Mouse (Mus musculus): ENCODE results near the gene Dner. TPM values are rescaled to one million over a fixed set of nuclear protein-coding genes. Genes with fewer than 3 reads are reported as not detected.
A peak's percentile ranks its signal among the peaks of the same experiment; 100 is the strongest.

Gene Dner
- polyA plus RNA-seq, 1 experiment from 2014 or later, result 301 TPM

GRCm38 (mm10) chr1:84488546-84488945 is 207.5 kb downstream of the Dner start:
- no peaks in the 10 kb centered on the region for H3K9me3 ChIP-seq (ENCODE audit: control insufficient read depth, low read length)
- no peak overlapping the region for H3K4me2 ChIP-seq (replicated peaks)
- no peak overlapping the region for H3K27ac ChIP-seq
- 100% methylated on average over 1 of the region's 1 CpGs for WGBS
- H3K4me1 ChIP-seq (replicated peaks; ENCODE audit: control insufficient read depth, insufficient read depth, low read length), result 0 out of 2 replicates have a peak, but pooled peaks cover 2% of the 10 kb centered on the region
- H3K27me3 ChIP-seq (ENCODE audit: control insufficient read depth, insufficient read depth, low read length), result no peaks in the 10 kb centered on the region
- H3K9ac ChIP-seq, result no peak overlapping the region
- ATAC-seq (ENCODE audit: low FRiP score) (peak; percentile 31; the same call in 1 of the 2 replicates), DNase-seq (ENCODE audit: low spot score) (no peak)
- H3K4me3 ChIP-seq (replicated peaks; ENCODE audit: low read length), result no peak overlapping the region
- H3K36me3 ChIP-seq (replicated peaks; ENCODE audit: control insufficient read depth, insufficient read depth), result no peaks in the 10 kb centered on the region; the same call in 1 of the 2 replicates

GRCm38 (mm10) chr1:84485066-84485465 is 211.0 kb downstream of the Dner start:
- Histone ChIP-seq H3K27ac (no peak overlapping the region), H3K9me3 (ENCODE audit: control insufficient read depth, low read length) (no peaks in the 10 kb centered on the region), H3K9ac (no peak overlapping the region), H3K27me3 (ENCODE audit: control insufficient read depth, insufficient read depth, low read length) (no peaks in the 10 kb centered on the region), H3K4me1 (replicated peaks; ENCODE audit: control insufficient read depth, insufficient read depth, low read length) (0 out of 2 replicates have a peak, but pooled peaks cover 5% of the 10 kb centered on the region), H3K4me2 (replicated peaks) (no peak overlapping the region), H3K36me3 (replicated peaks; ENCODE audit: control insufficient read depth, insufficient read depth) (no peaks in the 10 kb centered on the region), H3K4me3 (replicated peaks; ENCODE audit: low read length) (no peak overlapping the region)
- DNase-seq (ENCODE audit: low spot score), result no peak
- ATAC-seq (ENCODE audit: low FRiP score), result no peak; the same call in 1 of the 2 replicates

- H3K27ac ChIP-seq, result no peak overlapping the region
- 0 out of 2 replicates have a peak, but pooled peaks cover 9% of the 10 kb centered on the region for H3K4me1 ChIP-seq (replicated peaks; ENCODE audit: control insufficient read depth, insufficient read depth, low read length)
- no peaks in the 10 kb centered on the region for H3K36me3 ChIP-seq (replicated peaks; ENCODE audit: control insufficient read depth, insufficient read depth)
- no peaks in the 10 kb centered on the region for H3K27me3 ChIP-seq (ENCODE audit: control insufficient read depth, insufficient read depth, low read length)
- no peaks in the 10 kb centered on the region for H3K9me3 ChIP-seq (ENCODE audit: control insufficient read depth, low read length)
- H3K4me2 ChIP-seq (replicated peaks), result no peak overlapping the region
- no peak overlapping the region for H3K9ac ChIP-seq
- no peak overlapping the region for H3K4me3 ChIP-seq (replicated peaks; ENCODE audit: low read length)
- ATAC-seq (ENCODE audit: low FRiP score) (no peak), DNase-seq (ENCODE audit: low spot score) (no peak)
- WGBS, result 90% methylated on average over 3 of the region's 3 CpGs
Observed at GRCm38 (mm10) chr1:84484577-84484976, 211.4 kb downstream of the Dner start.

- DNase-seq (ENCODE audit: low spot score) (no peak), ATAC-seq (ENCODE audit: low FRiP score) (no peak)
- H3K4me1 ChIP-seq (replicated peaks; ENCODE audit: control insufficient read depth, insufficient read depth, low read length), result 0 out of 2 replicates have a peak, but pooled peaks cover 7% of the 10 kb centered on the region
- 75% methylated on average over 8 of the region's 8 CpGs for WGBS
- H3K9me3 ChIP-seq (ENCODE audit: control insufficient read depth, low read length), result no peaks in the 10 kb centered on the region
- no peaks in the 10 kb centered on the region for H3K27me3 ChIP-seq (ENCODE audit: control insufficient read depth, insufficient read depth, low read length)
- H3K36me3 ChIP-seq (replicated peaks; ENCODE audit: control insufficient read depth, insufficient read depth), result no peaks in the 10 kb centered on the region
- no peak overlapping the region for H3K9ac ChIP-seq
- H3K4me3 ChIP-seq (replicated peaks; ENCODE audit: low read length), result no peak overlapping the region
- H3K4me2 ChIP-seq (replicated peaks), result no peak overlapping the region
- H3K27ac ChIP-seq, result peak overlapping the region; percentile 47; the same call in 1 of the 2 replicates
Observed at GRCm38 (mm10) chr1:84479976-84480375, 216.0 kb downstream of the Dner start.

- ATAC-seq (ENCODE audit: low FRiP score), result no peak
- Histone ChIP-seq H3K36me3 (replicated peaks; ENCODE audit: control insufficient read depth, insufficient read depth) (peaks cover 10% of the 10 kb centered on the region; the same call in 1 of the 2 replicates), H3K27me3 (ENCODE audit: control insufficient read depth, insufficient read depth, low read length) (no peaks in the 10 kb centered on the region), H3K27ac (no peak overlapping the region), H3K9me3 (ENCODE audit: control insufficient read depth, low read length) (no peaks in the 10 kb centered on the region), H3K4me3 (replicated peaks; ENCODE audit: low read length) (no peak overlapping the region), H3K9ac (no peak overlapping the region), H3K4me1 (replicated peaks; ENCODE audit: control insufficient read depth, insufficient read depth, low read length) (no peaks in the 10 kb centered on the region), H3K4me2 (replicated peaks) (no peak overlapping the region)
- 74% methylated on average over 3 of the region's 3 CpGs for WGBS
- no peak for DNase-seq (ENCODE audit: low spot score)
Observed at GRCm38 (mm10) chr1:84474274-84474673, 221.7 kb downstream of the Dner start.

- 82% methylated on average over 2 of the region's 2 CpGs for WGBS
- Histone ChIP-seq H3K36me3 (replicated peaks; ENCODE audit: control insufficient read depth, insufficient read depth) (peaks cover 10% of the 10 kb centered on the region; the same call in 1 of the 2 replicates), H3K9ac (no peak overlapping the region), H3K4me2 (replicated peaks) (no peak overlapping the region), H3K9me3 (ENCODE audit: control insufficient read depth, low read length) (no peaks in the 10 kb centered on the region), H3K27me3 (ENCODE audit: control insufficient read depth, insufficient read depth, low read length) (no peaks in the 10 kb centered on the region), H3K4me1 (replicated peaks; ENCODE audit: control insufficient read depth, insufficient read depth, low read length) (0 out of 2 replicates have a peak, but pooled peaks cover 2% of the 10 kb centered on the region), H3K4me3 (replicated peaks; ENCODE audit: low read length) (no peak overlapping the region), H3K27ac (no peak overlapping the region)
- no peak for DNase-seq (ENCODE audit: low spot score)
- ATAC-seq (ENCODE audit: low FRiP score), result no peak
Observed at GRCm38 (mm10) chr1:84472260-84472659, 223.8 kb downstream of the Dner start.

- Histone ChIP-seq H3K27ac (no peak overlapping the region), H3K27me3 (ENCODE audit: control insufficient read depth, insufficient read depth, low read length) (no peaks in the 10 kb centered on the region), H3K9ac (no peak overlapping the region), H3K9me3 (ENCODE audit: control insufficient read depth, low read length) (no peaks in the 10 kb centered on the region), H3K36me3 (replicated peaks; ENCODE audit: control insufficient read depth, insufficient read depth) (peaks cover 10% of the 10 kb centered on the region; the same call in 1 of the 2 replicates), H3K4me2 (replicated peaks) (no peak overlapping the region), H3K4me1 (replicated peaks; ENCODE audit: control insufficient read depth, insufficient read depth, low read length) (0 out of 2 replicates have a peak, but pooled peaks cover 4% of the 10 kb centered on the region), H3K4me3 (replicated peaks; ENCODE audit: low read length) (no peak overlapping the region)
- DNase-seq (ENCODE audit: low spot score) (no peak), ATAC-seq (ENCODE audit: low FRiP score) (no peak)
- WGBS, result 76% methylated on average over 4 of the region's 4 CpGs
Observed at GRCm38 (mm10) chr1:84470342-84470741, 225.7 kb downstream of the Dner start.

GRCm38 (mm10) chr1:84467664-84468063 is 228.4 kb downstream of the Dner start:
- WGBS, result 69% methylated on average over 3 of the region's 3 CpGs

GRCm38 (mm10) chr1:84464761-84465160 is 231.3 kb downstream of the Dner start:
- Histone ChIP-seq H3K4me1 (replicated peaks; ENCODE audit: control insufficient read depth, insufficient read depth, low read length) (0 out of 2 replicates have a peak, but pooled peaks cover 4% of the 10 kb centered on the region), H3K9ac (no peak overlapping the region), H3K36me3 (replicated peaks; ENCODE audit: control insufficient read depth, insufficient read depth) (no peaks in the 10 kb centered on the region), H3K4me2 (replicated peaks) (no peak overlapping the region), H3K27ac (no peak overlapping the region), H3K4me3 (replicated peaks; ENCODE audit: low read length) (no peak overlapping the region), H3K27me3 (ENCODE audit: control insufficient read depth, insufficient read depth, low read length) (no peaks in the 10 kb centered on the region), H3K9me3 (ENCODE audit: control insufficient read depth, low read length) (no peaks in the 10 kb centered on the region)
- DNase-seq (ENCODE audit: low spot score) (no peak), ATAC-seq (ENCODE audit: low FRiP score) (no peak)
- WGBS, result 96% methylated on average over 3 of the region's 3 CpGs

More at GRCm38 (mm10) chr1:84467664-84468063, 228.4 kb downstream of the Dner start:
- Histone ChIP-seq H3K9ac (no peak overlapping the region), H3K4me1 (replicated peaks; ENCODE audit: control insufficient read depth, insufficient read depth, low read length) (0 out of 2 replicates have a peak, but pooled peaks cover 4% of the 10 kb centered on the region), H3K27ac (no peak overlapping the region), H3K9me3 (ENCODE audit: control insufficient read depth, low read length) (no peaks in the 10 kb centered on the region), H3K27me3 (ENCODE audit: control insufficient read depth, insufficient read depth, low read length) (no peaks in the 10 kb centered on the region), H3K36me3 (replicated peaks; ENCODE audit: control insufficient read depth, insufficient read depth) (peaks cover 10% of the 10 kb centered on the region; the same call in 1 of the 2 replicates), H3K4me2 (replicated peaks) (no peak overlapping the region), H3K4me3 (replicated peaks; ENCODE audit: low read length) (no peak overlapping the region)
- DNase-seq (ENCODE audit: low spot score) (no peak), ATAC-seq (ENCODE audit: low FRiP score) (no peak)
